Mouse (Mus musculus) cerebellum, adult 2 months (tissue): ENCODE data around the gene Unc13d. TPM values are rescaled to one million over a fixed set of nuclear protein-coding genes. Genes with fewer than 3 reads are reported as not detected.
"Not testable (repeated sequence)": the region's sequence is repeated elsewhere in the genome, so short reads cannot be mapped to it uniquely, and the experiment has no call there.

ENCODE experiments used
- DNase-seq, 2 experiments: peaks; one replicate each; pipeline ENCODE4 v3.0.0; 2021
- H3K27ac ChIP-seq: fragments of 200-500 bp; 2 replicates; pipeline ENCODE4 v1.5.1; 2012; ENCODE audit warnings: low read length, control low read depth, inconsistent platforms; ENCODE audit not compliant: insufficient read depth
- H3K27me3 ChIP-seq: fragments of 200-500 bp; 2 replicates; pipeline ENCODE4 v1.6.1; 2012; ENCODE audit warnings: inconsistent platforms, mild to moderate bottlenecking, low read length, moderate library complexity; ENCODE audit not compliant: control insufficient read depth, insufficient read depth
- H3K4me1 ChIP-seq: fragments of 200-500 bp; 2 replicates; pipeline ENCODE4 v1.6.1; 2011; ENCODE audit warnings: low read length; ENCODE audit not compliant: control insufficient read depth, insufficient read depth
- H3K4me3 ChIP-seq: fragments of 200-500 bp; replicated peaks from 2 replicates; pipeline ENCODE3; 2011; ENCODE audit warnings: mild to moderate bottlenecking, low read depth, low read length, control low read depth; ENCODE audit not compliant: insufficient read depth
- CTCF ChIP-seq: fragments of 200-500 bp; IDR thresholded peaks from 2 replicates; pipeline ENCODE4 v1.5.1; 2011; ENCODE audit warnings: low read depth, mild to moderate bottlenecking, control low read depth, low read length, moderate library complexity, borderline replicate concordance; ENCODE audit not compliant: insufficient read depth
- POLR2A ChIP-seq: fragments of 200-500 bp; IDR thresholded peaks from 2 replicates; pipeline ENCODE4 v1.6.1; 2011; ENCODE audit warnings: low read length, control low read depth, borderline replicate concordance; ENCODE audit not compliant: insufficient read depth
- WGBS: fragments of 180-500 bp; shearing (Covaris S2); methylation state at CpG from one replicate; pipeline ENCODE4 v1.1.7; 2018; 5-methylcytosine and 5-hydroxymethylcytosine counted together
- polyA plus RNA-seq: library from polyadenylated mRNA; depleted of rRNA; stranded (reverse); fragments of >200 nt; gene quantifications from 2 replicates; pipeline ENCODE4 v1.2.3, GENCODE M21; 2012; rRNA removed

Gene Unc13d
- polyA plus RNA-seq, 1 experiment, result 3.8 TPM

DNA sequence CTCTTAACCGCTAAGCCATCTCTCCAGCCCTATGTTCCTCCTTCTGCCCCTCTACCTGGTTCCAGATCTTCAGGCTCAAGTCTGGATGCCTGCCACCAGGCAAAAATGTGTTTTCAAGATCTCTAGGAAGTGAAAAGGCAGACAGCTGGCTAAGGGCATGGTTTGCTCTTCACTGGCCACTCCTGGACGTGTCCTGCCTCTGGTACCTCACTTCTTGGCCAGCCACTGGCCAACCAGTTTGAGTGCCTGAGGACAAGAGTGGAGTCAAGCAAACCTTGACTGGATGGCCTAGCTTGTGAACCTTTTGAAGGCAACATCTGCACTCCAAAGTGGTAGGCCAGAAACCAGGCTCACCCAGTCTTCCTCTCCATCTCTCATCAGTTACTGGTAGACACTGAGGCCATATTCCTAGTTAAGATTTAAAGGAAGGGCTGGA, 57.8 kb downstream of the Unc13d start:
- WGBS, result 45% methylated on average over 2 of the region's 2 CpGs
- peaks cover 12% of the 10 kb centered on the region for H3K4me1 ChIP-seq
- H3K27ac ChIP-seq, result no peak overlapping the region
- DNase-seq, result no peak
- TF ChIP-seq POLR2A (no peak), CTCF (no peak)
- H3K4me3 ChIP-seq, result no peak overlapping the region
- no peaks in the 10 kb centered on the region for H3K27me3 ChIP-seq

GRCm38 (mm10) chr11:116019360-116019791, 58.4 kb downstream of the Unc13d start:
- no peak overlapping the region for H3K4me3 ChIP-seq
- 67% methylated on average over 1 of the region's 1 CpGs for WGBS
- no peaks in the 10 kb centered on the region for H3K27me3 ChIP-seq
- DNase-seq, result no peak
- no peak for TF ChIP-seq POLR2A
- TF ChIP-seq CTCF, result no peak
- peaks cover 12% of the 10 kb centered on the region for H3K4me1 ChIP-seq
- no peak overlapping the region for H3K27ac ChIP-seq

DNA sequence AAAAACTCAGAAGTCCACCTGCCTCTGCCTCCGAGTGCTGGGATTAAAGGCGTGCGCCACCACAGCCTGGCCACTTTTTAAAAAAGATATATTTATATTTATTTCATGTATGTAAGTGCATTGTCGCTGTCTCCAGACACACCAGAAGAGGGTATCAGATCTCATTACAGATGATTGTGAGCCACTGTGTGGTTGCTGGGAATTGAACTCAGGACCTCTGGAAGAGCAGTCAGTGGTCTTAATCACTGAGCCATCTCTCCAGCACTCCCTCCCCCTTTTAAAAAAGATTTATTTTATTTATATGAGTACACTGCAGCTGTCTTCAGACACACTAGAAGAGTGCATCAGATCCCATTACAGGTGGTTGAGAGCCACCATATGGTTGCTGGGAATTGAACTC, 58.9 kb downstream of the Unc13d start:
- 95% methylated on average over 4 of the region's 4 CpGs for WGBS

GRCm38 (mm10) chr11:116018106-116018505, 59.7 kb downstream of the Unc13d start:
- H3K27ac ChIP-seq, result no peak overlapping the region
- peak; percentile 68 to 73 for DNase-seq
- H3K4me1 ChIP-seq, result peaks cover 12% of the 10 kb centered on the region
- no peak overlapping the region for H3K4me3 ChIP-seq
- WGBS, result 32% methylated on average over 6 of the region's 6 CpGs
- no peaks in the 10 kb centered on the region for H3K27me3 ChIP-seq
- TF ChIP-seq POLR2A (no peak), CTCF (peak; percentile 82)

More for the DNA sequence above, 58.9 kb downstream of the Unc13d start:
- H3K27me3 ChIP-seq, H3K27ac ChIP-seq, H3K4me3 ChIP-seq, DNase-seq: not testable (repeated sequence)
- H3K4me1 ChIP-seq, result peaks cover 12% of the 10 kb centered on the region

DNA sequence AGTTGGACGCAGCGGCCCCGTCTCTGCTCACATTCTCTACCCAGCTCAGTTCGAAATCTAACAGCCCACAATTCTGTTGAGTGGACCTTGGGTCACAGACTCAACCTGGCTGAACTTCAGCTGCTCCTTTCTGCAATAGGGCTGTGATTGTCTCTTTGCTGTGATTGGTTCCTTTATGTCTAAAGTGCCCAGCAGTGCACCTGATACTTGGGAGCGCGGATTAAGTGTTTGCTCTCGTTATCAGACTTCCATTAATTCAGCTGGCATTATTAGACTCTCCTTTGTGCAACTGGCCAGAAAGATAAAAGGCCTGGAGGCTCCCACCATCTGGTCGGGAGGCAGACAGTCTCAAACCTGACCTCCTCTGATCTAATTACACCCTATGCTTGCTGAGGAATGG, 62.9 kb downstream of the Unc13d start:
- no peak for DNase-seq
- WGBS, result 63% methylated on average over 8 of the region's 8 CpGs

DNA sequence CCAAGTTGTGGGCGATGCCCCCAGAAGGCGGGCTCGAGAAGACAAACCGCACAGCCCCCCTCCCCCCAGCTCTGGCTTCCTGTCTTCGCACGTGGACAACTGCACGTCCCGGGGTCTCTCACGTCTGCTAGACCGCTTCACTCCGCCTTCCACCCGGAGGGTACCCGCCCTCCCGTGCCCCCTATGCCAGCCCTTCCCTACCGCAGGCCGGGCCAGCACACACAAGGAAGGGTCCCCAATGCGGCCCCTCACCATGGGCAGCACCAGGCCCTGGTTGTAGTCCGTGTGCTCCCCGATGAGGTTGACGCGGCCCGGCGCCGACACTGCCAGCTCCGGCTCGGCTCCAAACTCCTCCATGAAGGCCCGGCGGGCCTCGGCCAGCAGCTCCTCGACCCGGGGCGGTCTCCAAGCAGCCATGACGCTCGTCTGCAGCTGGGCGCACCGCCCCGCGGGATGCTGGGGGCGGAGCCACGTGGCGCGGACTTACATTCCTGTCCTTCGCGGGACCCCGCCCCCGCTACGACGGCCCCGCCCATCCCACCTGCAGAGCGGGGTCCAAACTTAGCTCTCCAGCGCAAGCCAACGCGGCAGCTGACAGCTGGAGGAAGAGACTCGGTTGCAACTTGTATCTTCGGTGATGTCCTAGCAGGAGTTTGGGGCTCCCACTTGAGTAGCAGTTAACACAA, 65.4 kb downstream of the Unc13d start, which contains the start of gene Galk1:
TSS of gene Galk1 (minus strand) at position 458 of the 686 bp plus-strand sequence.
- peaks cover 37% of the 10 kb centered on the region for H3K4me1 ChIP-seq
- 9% methylated on average over 55 of the region's 55 CpGs for WGBS
- TF ChIP-seq POLR2A, result no peak
- no peak for TF ChIP-seq CTCF
- peak; percentile 72 to 73 for DNase-seq
- no peak within 1 kb of the TSS for H3K27ac ChIP-seq
- H3K4me3 ChIP-seq, result peak within 1 kb of the TSS; percentile 33
- H3K27me3 ChIP-seq, result no peaks in the 10 kb centered on the region

More for the DNA sequence above, 62.9 kb downstream of the Unc13d start:
- Histone ChIP-seq H3K27me3 (no peaks in the 10 kb centered on the region), H3K4me3 (no peak overlapping the region), H3K27ac (no peak overlapping the region), H3K4me1 (peaks cover 21% of the 10 kb centered on the region)
- TF ChIP-seq POLR2A (no peak), CTCF (no peak)

Other genes starting within 250 kb of the Unc13d start
- 0.16 and 0.32 TPM in 2 replicates for gene Myo15b, start 219.6 kb downstream of the Unc13d start, polyA plus RNA-seq
- 1.3 and 1.7 TPM in 2 replicates for gene Smim5, start 178.0 kb downstream of the Unc13d start, polyA plus RNA-seq
- 0.11 TPM in 1 of 2 replicates, not detected in the other for gene Smim6, start 165.9 kb downstream of the Unc13d start, polyA plus RNA-seq
- 49.5 and 53.5 TPM in 2 replicates for gene Sap30bp, start 144.7 kb downstream of the Unc13d start, polyA plus RNA-seq
- gene Recql5, start 144.5 kb downstream of the Unc13d start, polyA plus RNA-seq, result 24.7 and 28.5 TPM in 2 replicates
- 21.6 and 28.6 TPM in 2 replicates for gene Itgb4, start 103.3 kb downstream of the Unc13d start, polyA plus RNA-seq
- 14.8 and 15.1 TPM in 2 replicates for gene Galk1, start 65.2 kb downstream of the Unc13d start, polyA plus RNA-seq
- 456 and 541 TPM in 2 replicates for gene H3f3b, start 50.0 kb downstream of the Unc13d start, polyA plus RNA-seq
- 48.1 and 49.1 TPM in 2 replicates for gene Unk, start 47.6 kb downstream of the Unc13d start, polyA plus RNA-seq
- gene Wbp2, start 9.0 kb upstream of the Unc13d start, polyA plus RNA-seq, result 509 and 539 TPM in 2 replicates
- gene Trim47, start 49.2 kb upstream of the Unc13d start, polyA plus RNA-seq, result 4.1 TPM in 2 replicates
- 7.9 and 9.3 TPM in 2 replicates for gene Trim65, start 53.2 kb upstream of the Unc13d start, polyA plus RNA-seq
- gene Mrpl38, start 60.9 kb upstream of the Unc13d start, polyA plus RNA-seq, result 61.9 and 66.2 TPM in 2 replicates
- 81.1 and 83.0 TPM in 2 replicates for gene Fbf1, start 90.2 kb upstream of the Unc13d start, polyA plus RNA-seq
- gene Ten1, start 120.9 kb upstream of the Unc13d start, polyA plus RNA-seq, result 55.2 and 56.8 TPM in 2 replicates
- gene Acox1, start 121.1 kb upstream of the Unc13d start, polyA plus RNA-seq, result 107 and 115 TPM in 2 replicates
- gene Evpl, start 160.1 kb upstream of the Unc13d start, polyA plus RNA-seq, result 1.2 and 1.6 TPM in 2 replicates
- gene Srp68, start 196.3 kb upstream of the Unc13d start, polyA plus RNA-seq, result 76.4 and 79.2 TPM in 2 replicates
- 0.05 TPM in 1 of 2 replicates, not detected in the other for gene Galr2, start 203.0 kb upstream of the Unc13d start, polyA plus RNA-seq
- gene Exoc7, start 229.3 kb upstream of the Unc13d start, polyA plus RNA-seq, result 104 and 118 TPM in 2 replicates